Comparison of ENCODE assay signal across 18 mouse cellular contexts in genomic region chr7:81001844-81002243, GRCm38 (mm10). TPM values are rescaled to one million over a fixed set of nuclear protein-coding genes. Genes with fewer than 3 reads are reported as not detected.
DNase-seq lines count a peak whose midpoint lies in the region; ATAC-seq and TF ChIP-seq lines count a peak whose summit lies in the region.
"Had no signal": no experiment of that assay in that cellular context is flagged by ENCODE, and none has a peak within 500 bp of the region (broad histone marks: within the 10 kb centered on the region; RNA-seq: fewer than 3 reads in every experiment).

No protein-coding gene starts in this region.

- no peak overlapping the region for H3K27ac ChIP-seq in hindbrain, embryonic 15.5 days (replicated peaks)
- H3K27ac ChIP-seq in hindbrain, postnatal 0 days, result no peak overlapping the region
- 0 out of 2 replicates have a peak overlapping the region, but pooled peaks have one; percentile 36 for H3K27ac ChIP-seq in kidney, embryonic 16.5 days (ENCODE audit: low read length)
- H3K27ac ChIP-seq: embryonic facial prominence, embryonic 10.5 days; forebrain, embryonic 13.5 days; heart, embryonic 13.5 days had no signal

- H3K4me1 ChIP-seq in hindbrain, embryonic 15.5 days (replicated peaks), result 0 out of 2 replicates have a peak, but pooled peaks cover 2% of the 10 kb centered on the region
- no peaks in the 10 kb centered on the region for H3K4me1 ChIP-seq in hindbrain, postnatal 0 days (ENCODE audit: insufficient read depth, low read length)
- H3K4me1 ChIP-seq in kidney, embryonic 16.5 days (ENCODE audit: insufficient read depth, low read length), result peaks cover 23% of the 10 kb centered on the region
- peaks cover 88% of the 10 kb centered on the region for H3K4me1 ChIP-seq in G1E (ENCODE audit: insufficient read depth, low read depth, low read length)
- H3K4me1 ChIP-seq in lung, adult 2 months (ENCODE audit: control insufficient read depth, insufficient read depth, low read length), result peaks cover 23% of the 10 kb centered on the region
- H3K4me1 ChIP-seq: embryonic facial prominence, embryonic 10.5 days had no signal

- TF ChIP-seq CTCF in hindbrain, postnatal 0 days (IDR thresholded peaks at IDR 0.05; ENCODE audit: low read depth), result no peak
- TF ChIP-seq CTCF in G1E (IDR thresholded peaks at IDR 0.05; ENCODE audit: low read depth, low read length), result no peak
- TF ChIP-seq CTCF in lung, adult 2 months (IDR thresholded peaks at IDR 0.05; ENCODE audit: insufficient read depth, low read length), result no peak

- ATAC-seq in hindbrain, embryonic 15.5 days (ENCODE audit: low FRiP score, low read depth), result peak; percentile 23; the same call in 1 of the 2 replicates
- ATAC-seq in hindbrain, postnatal 0 days, result no peak
- peak; percentile 63; the same call in 1 of the 2 replicates for ATAC-seq in kidney, embryonic 16.5 days (ENCODE audit: low FRiP score, low TSS enrichment)
- 0 out of 2 replicates have a peak, but pooled peaks have one; percentile 22 for ATAC-seq in G1E (ENCODE audit: extremely low read depth, insufficient number of reproducible peaks, low FRiP score, poor library complexity, severe bottlenecking)
- ATAC-seq: forebrain, embryonic 13.5 days; forebrain, postnatal 0 days; hindbrain, embryonic 16.5 days had no signal

- no peak overlapping the region for H3K4me3 ChIP-seq in hindbrain, embryonic 15.5 days
- H3K4me3 ChIP-seq in hindbrain, postnatal 0 days (ENCODE audit: low read length), result no peak overlapping the region
- H3K4me3 ChIP-seq in kidney, embryonic 16.5 days (ENCODE audit: low read length), result no peak overlapping the region
- no peak overlapping the region; the same call in 1 of the 2 replicates for H3K4me3 ChIP-seq in G1E (ENCODE audit: low read depth, low read length)
- H3K4me3 ChIP-seq in lung, adult 2 months (replicated peaks; ENCODE audit: extremely low read depth, low read depth, low read length), result no peak overlapping the region
- H3K4me3 ChIP-seq: embryonic facial prominence, embryonic 10.5 days; forebrain, embryonic 13.5 days; heart, embryonic 13.5 days had no signal

- no peaks in the 10 kb centered on the region for H3K36me3 ChIP-seq in hindbrain, embryonic 15.5 days
- H3K36me3 ChIP-seq in hindbrain, postnatal 0 days (ENCODE audit: insufficient read depth, low read length), result no peaks in the 10 kb centered on the region
- no peaks in the 10 kb centered on the region for H3K36me3 ChIP-seq in kidney, embryonic 16.5 days (ENCODE audit: insufficient read depth, low read length)
- peaks cover 45% of the 10 kb centered on the region for H3K36me3 ChIP-seq in G1E (replicated peaks)
- H3K36me3 ChIP-seq: embryonic facial prominence, embryonic 10.5 days had no signal

- 37% methylated on average over 5 of the region's 5 CpGs for WGBS in hindbrain, embryonic 15.5 days
- 40% methylated on average over 5 of the region's 5 CpGs for WGBS in hindbrain, postnatal 0 days
- 42% methylated on average over 5 of the region's 5 CpGs for WGBS in kidney, embryonic 16.5 days
- WGBS in lung, adult 2 months, result 82% methylated on average over 5 of the region's 5 CpGs

- TF ChIP-seq POLR2A in lung, adult 2 months (IDR thresholded peaks at IDR 0.05; ENCODE audit: borderline replicate concordance, extremely low read depth, low read depth, low read length), result no peak

- no peaks in the 10 kb centered on the region for H3K27me3 ChIP-seq in hindbrain, embryonic 15.5 days
- H3K27me3 ChIP-seq in hindbrain, postnatal 0 days (ENCODE audit: insufficient read depth, low read length), result no peaks in the 10 kb centered on the region
- no peaks in the 10 kb centered on the region for H3K27me3 ChIP-seq in kidney, embryonic 16.5 days (ENCODE audit: insufficient read depth, low read length)
- H3K27me3 ChIP-seq in G1E (ENCODE audit: insufficient read depth, low read length), result no peaks in the 10 kb centered on the region
- H3K27me3 ChIP-seq: forebrain, embryonic 13.5 days; heart, embryonic 13.5 days had no signal

- no peak overlapping the region for H3K9ac ChIP-seq in hindbrain, embryonic 15.5 days
- H3K9ac ChIP-seq in hindbrain, postnatal 0 days (replicated peaks; ENCODE audit: low read length), result no peak overlapping the region
- no peak overlapping the region for H3K9ac ChIP-seq in kidney, embryonic 16.5 days (replicated peaks; ENCODE audit: low read length)
- H3K9ac ChIP-seq: forebrain, embryonic 13.5 days; forebrain, postnatal 0 days; heart, embryonic 13.5 days had no signal

- DNase-seq in hindbrain, postnatal 0 days (ENCODE audit: low spot score), result no peak
- DNase-seq in kidney, adult 8-10 months, result no peak
- peak; percentile 68 for DNase-seq in A20 (ENCODE audit: low read depth, low spot score)
- no peak for DNase-seq in G1E (ENCODE audit: low spot score)
- DNase-seq in lung, adult 2 months, result no peak
- DNase-seq: adrenal gland, postnatal 10 days; cerebellum, adult 11-12 months; cerebellum, adult 9-10 months; cerebellum, postnatal 25 days; forebrain, postnatal 0 days; gastrocnemius, postnatal 14 days; heart, postnatal 36 days had no signal

- no peak overlapping the region for H3K4me2 ChIP-seq in hindbrain, embryonic 15.5 days
- H3K4me2 ChIP-seq in hindbrain, postnatal 0 days (ENCODE audit: low read depth, low read length), result no peak overlapping the region
- H3K4me2 ChIP-seq in kidney, embryonic 16.5 days (replicated peaks; ENCODE audit: low read depth, low read length), result no peak overlapping the region
- H3K4me2 ChIP-seq: forebrain, embryonic 13.5 days; heart, embryonic 13.5 days had no signal

- H3K9me3 ChIP-seq in hindbrain, embryonic 15.5 days, result no peaks in the 10 kb centered on the region
- no peaks in the 10 kb centered on the region for H3K9me3 ChIP-seq in hindbrain, postnatal 0 days (ENCODE audit: low read length)
- no peaks in the 10 kb centered on the region for H3K9me3 ChIP-seq in kidney, embryonic 16.5 days (ENCODE audit: low read length)
- no peaks in the 10 kb centered on the region for H3K9me3 ChIP-seq in G1E (replicated peaks)
- H3K9me3 ChIP-seq: embryonic facial prominence, embryonic 10.5 days; forebrain, embryonic 13.5 days; heart, embryonic 13.5 days had no signal

RNA-seq across cellular contexts. Expression of gene Zfp592, which starts 8.4 kb away (rescaled TPM):
- polyA plus RNA-seq in hindbrain, embryonic 15.5 days (2015; fragmentation: Nextera tagmentation; extraction: Ambion mirVana), result 10.4 and 10.5 TPM in 2 replicates
- 30.9 and 47.4 TPM in 2 replicates for total RNA-seq in hindbrain, postnatal 0 days (2014; rRNA removed)
- 4.3 TPM in 2 replicates for polyA plus RNA-seq in hindbrain, postnatal 0 days (2015; fragmentation: Nextera tagmentation; extraction: Ambion mirVana)
- 12.0 and 17.9 TPM in 2 replicates for polyA plus RNA-seq in kidney, embryonic 16.5 days (2015; fragmentation: Nextera tagmentation; extraction: Ambion mirVana)
- total RNA-seq in G1E (2014; fragmentation: Nextera tagmentation) (72.4 and 79.7 TPM in 2 replicates), G1E (2017) (25.6 and 30.3 TPM in 2 replicates)
- polyA plus RNA-seq in G1E (2012), result 60.5 and 70.4 TPM in 2 replicates
- polyA plus RNA-seq in lung, adult 2 months (2012; rRNA removed), result 16.4 and 20.1 TPM in 2 replicates

RNA-seq across cellular contexts. Expression of gene Sec11a, which starts 54.3 kb away (rescaled TPM):
- 138 and 163 TPM in 2 replicates for polyA plus RNA-seq in hindbrain, embryonic 15.5 days (2015; fragmentation: Nextera tagmentation; extraction: Ambion mirVana)
- total RNA-seq in hindbrain, postnatal 0 days (2014; rRNA removed), result 46.6 and 48.1 TPM in 2 replicates
- polyA plus RNA-seq in hindbrain, postnatal 0 days (2015; fragmentation: Nextera tagmentation; extraction: Ambion mirVana), result 140 and 144 TPM in 2 replicates
- polyA plus RNA-seq in kidney, embryonic 16.5 days (2015; fragmentation: Nextera tagmentation; extraction: Ambion mirVana), result 226 and 239 TPM in 2 replicates
- total RNA-seq in G1E (2014; fragmentation: Nextera tagmentation), result 177 and 221 TPM in 2 replicates
- 395 and 472 TPM in 2 replicates for total RNA-seq in G1E (2017)
- 6.3 and 7.7 TPM in 2 replicates for polyA plus RNA-seq in G1E (2012)
- 42.3 and 52.7 TPM in 2 replicates for polyA plus RNA-seq in lung, adult 2 months (2012; rRNA removed)

RNA-seq across cellular contexts. Expression of gene Alpk3, which starts 55.6 kb away (rescaled TPM):
- 0.17 and 0.18 TPM in 2 replicates for polyA plus RNA-seq in hindbrain, embryonic 15.5 days (2015; fragmentation: Nextera tagmentation; extraction: Ambion mirVana)
- 0.04 and 0.16 TPM in 2 replicates for total RNA-seq in hindbrain, postnatal 0 days (2014; rRNA removed)
- 0.13 and 0.16 TPM in 2 replicates for polyA plus RNA-seq in hindbrain, postnatal 0 days (2015; fragmentation: Nextera tagmentation; extraction: Ambion mirVana)
- polyA plus RNA-seq in kidney, embryonic 16.5 days (2015; fragmentation: Nextera tagmentation; extraction: Ambion mirVana), result 0.31 and 0.65 TPM in 2 replicates
- total RNA-seq in G1E (2014; fragmentation: Nextera tagmentation) (13.8 and 16.6 TPM in 2 replicates), G1E (2017) (3.1 and 3.9 TPM in 2 replicates)
- 5.7 and 7.7 TPM in 2 replicates for polyA plus RNA-seq in G1E (2012)
- polyA plus RNA-seq in lung, adult 2 months (2012; rRNA removed), result 0.55 and 2.2 TPM in 2 replicates
- polyA plus RNA-seq: forebrain, embryonic 13.5 days had no signal
